Mouse (Mus musculus): ENCODE measurements around the gene L2hgdh. TPM values are rescaled to one million over a fixed set of nuclear protein-coding genes. Genes with fewer than 3 reads are reported as not detected.
"Not testable (repeated sequence)": the region's sequence is repeated elsewhere in the genome, so short reads cannot be mapped to it uniquely, and the experiment has no call there.

L2hgdh gene
- polyA plus RNA-seq, 1 experiment: 17.8 TPM

- H3K4me3 ChIP-seq (ENCODE audit: low read depth, low read length): no peak overlapping the region
- H3K27ac ChIP-seq (ENCODE audit: insufficient read depth, low read depth, low read length): no peak overlapping the region
- peaks cover under 1% of the 10 kb centered on the region; the same call in 1 of the 2 replicates for H3K4me1 ChIP-seq (ENCODE audit: control insufficient read depth, insufficient read depth, insufficient read length, low read length)
- TF ChIP-seq CTCF (IDR thresholded peaks at IDR 0.05; ENCODE audit: extremely low read depth, insufficient read length, insufficient replicate concordance, low read depth, low read length): no peak
- TF ChIP-seq POLR2A (IDR thresholded peaks at IDR 0.05; ENCODE audit: low read depth, low read length): no peak
- no peaks in the 10 kb centered on the region; the same call in 1 of the 2 replicates for H3K36me3 ChIP-seq (ENCODE audit: control insufficient read depth, insufficient read depth, low read length)
- 48% methylated on average over 1 of the region's 1 CpGs for WGBS
- H3K27me3 ChIP-seq (ENCODE audit: control insufficient read depth, insufficient read depth, low read length): no peaks in the 10 kb centered on the region
Observed at GRCm38 (mm10) chr12:69674176-69674575, 50.5 kb downstream of the L2hgdh start.

GRCm38 (mm10) chr12:69666721-69667120 lies 58.0 kb downstream of the L2hgdh start:
- Histone ChIP-seq H3K27me3 (ENCODE audit: control insufficient read depth, insufficient read depth, low read length) (no peaks in the 10 kb centered on the region), H3K4me1 (ENCODE audit: control insufficient read depth, insufficient read depth, insufficient read length, low read length) (no peaks in the 10 kb centered on the region), H3K27ac (ENCODE audit: insufficient read depth, low read depth, low read length) (no peak overlapping the region), H3K36me3 (ENCODE audit: control insufficient read depth, insufficient read depth, low read length) (0 out of 2 replicates have a peak, but pooled peaks cover 1% of the 10 kb centered on the region), H3K4me3 (ENCODE audit: low read depth, low read length) (no peak overlapping the region)
- no peak for TF ChIP-seq CTCF (IDR thresholded peaks at IDR 0.05; ENCODE audit: extremely low read depth, insufficient read length, insufficient replicate concordance, low read depth, low read length)
- TF ChIP-seq POLR2A (IDR thresholded peaks at IDR 0.05; ENCODE audit: low read depth, low read length): no peak
- WGBS: 84% methylated on average over 5 of the region's 5 CpGs

- WGBS: 94% methylated on average over 5 of the region's 5 CpGs
- Histone ChIP-seq H3K4me1 (ENCODE audit: control insufficient read depth, insufficient read depth, insufficient read length, low read length) (no peaks in the 10 kb centered on the region), H3K27ac (ENCODE audit: insufficient read depth, low read depth, low read length) (no peak overlapping the region), H3K4me3 (ENCODE audit: low read depth, low read length) (no peak overlapping the region), H3K36me3 (ENCODE audit: control insufficient read depth, insufficient read depth, low read length) (0 out of 2 replicates have a peak, but pooled peaks cover 1% of the 10 kb centered on the region), H3K27me3 (ENCODE audit: control insufficient read depth, insufficient read depth, low read length) (no peaks in the 10 kb centered on the region)
- TF ChIP-seq CTCF (IDR thresholded peaks at IDR 0.05; ENCODE audit: extremely low read depth, insufficient read length, insufficient replicate concordance, low read depth, low read length) (no peak), POLR2A (IDR thresholded peaks at IDR 0.05; ENCODE audit: low read depth, low read length) (no peak)
Observed at GRCm38 (mm10) chr12:69661658-69662057, 63.0 kb downstream of the L2hgdh start.

GRCm38 (mm10) chr12:69653973-69654372 lies 70.7 kb downstream of the L2hgdh start:
- H3K27ac ChIP-seq (ENCODE audit: insufficient read depth, low read depth, low read length); H3K36me3 ChIP-seq (ENCODE audit: control insufficient read depth, insufficient read depth, low read length); H3K4me3 ChIP-seq (ENCODE audit: low read depth, low read length); H3K4me1 ChIP-seq (ENCODE audit: control insufficient read depth, insufficient read depth, insufficient read length, low read length); H3K27me3 ChIP-seq (ENCODE audit: control insufficient read depth, insufficient read depth, low read length): not testable (repeated sequence)

- no peak overlapping the region for H3K4me3 ChIP-seq (ENCODE audit: low read depth, low read length)
- H3K27ac ChIP-seq (ENCODE audit: insufficient read depth, low read depth, low read length): no peak overlapping the region
- H3K4me1 ChIP-seq (ENCODE audit: control insufficient read depth, insufficient read depth, insufficient read length, low read length): no peaks in the 10 kb centered on the region
- TF ChIP-seq CTCF (IDR thresholded peaks at IDR 0.05; ENCODE audit: extremely low read depth, insufficient read length, insufficient replicate concordance, low read depth, low read length) (no peak), POLR2A (IDR thresholded peaks at IDR 0.05; ENCODE audit: low read depth, low read length) (no peak)
- no peaks in the 10 kb centered on the region for H3K27me3 ChIP-seq (ENCODE audit: control insufficient read depth, insufficient read depth, low read length)
- 61% methylated on average over 8 of the region's 8 CpGs for WGBS
- H3K36me3 ChIP-seq (ENCODE audit: control insufficient read depth, insufficient read depth, low read length): peaks cover 18% of the 10 kb centered on the region
Observed at GRCm38 (mm10) chr12:69649511-69649910, 75.2 kb downstream of the L2hgdh start.

- no peaks in the 10 kb centered on the region for H3K4me1 ChIP-seq (ENCODE audit: control insufficient read depth, insufficient read depth, insufficient read length, low read length)
- peaks cover 25% of the 10 kb centered on the region for H3K36me3 ChIP-seq (ENCODE audit: control insufficient read depth, insufficient read depth, low read length)
- H3K27me3 ChIP-seq (ENCODE audit: control insufficient read depth, insufficient read depth, low read length): no peaks in the 10 kb centered on the region
- no peak for TF ChIP-seq POLR2A (IDR thresholded peaks at IDR 0.05; ENCODE audit: low read depth, low read length)
- TF ChIP-seq CTCF (IDR thresholded peaks at IDR 0.05; ENCODE audit: extremely low read depth, insufficient read length, insufficient replicate concordance, low read depth, low read length): no peak
- H3K27ac ChIP-seq (ENCODE audit: insufficient read depth, low read depth, low read length): no peak overlapping the region
- no peak overlapping the region for H3K4me3 ChIP-seq (ENCODE audit: low read depth, low read length)
- WGBS: 80% methylated on average over 8 of the region's 8 CpGs
Observed at GRCm38 (mm10) chr12:69645821-69646616, 78.7 kb downstream of the L2hgdh start.

GRCm38 (mm10) chr12:69644877-69645276 lies 79.8 kb downstream of the L2hgdh start:
- Histone ChIP-seq H3K4me1 (ENCODE audit: control insufficient read depth, insufficient read depth, insufficient read length, low read length) (no peaks in the 10 kb centered on the region), H3K4me3 (ENCODE audit: low read depth, low read length) (no peak overlapping the region), H3K27ac (ENCODE audit: insufficient read depth, low read depth, low read length) (no peak overlapping the region), H3K27me3 (ENCODE audit: control insufficient read depth, insufficient read depth, low read length) (no peaks in the 10 kb centered on the region), H3K36me3 (ENCODE audit: control insufficient read depth, insufficient read depth, low read length) (peaks cover 25% of the 10 kb centered on the region)
- TF ChIP-seq CTCF (IDR thresholded peaks at IDR 0.05; ENCODE audit: extremely low read depth, insufficient read length, insufficient replicate concordance, low read depth, low read length): no peak
- TF ChIP-seq POLR2A (IDR thresholded peaks at IDR 0.05; ENCODE audit: low read depth, low read length): no peak
- 59% methylated on average over 3 of the region's 3 CpGs for WGBS
